Mouse (Mus musculus) skeletal muscle tissue, adult 2 months (tissue): ENCODE measurements around the gene Atp5mpl.

Experiments
- DNase-seq: peaks from one replicate; pipeline ENCODE4 v3.0.0-alpha.2; 2012; ENCODE audit warnings: low read depth, low spot score

Atp5mpl gene

GRCm38 (mm10) chr12:111966683-111967173, at the start of gene Atp5mpl:
Gene Atp5mpl, minus strand, starts transcription at chr12:111966977.
- DNase-seq, result peak; percentile 95

GRCm38 (mm10) chr12:112016346-112016745, 49.6 kb upstream of the Atp5mpl start:
- no peak for DNase-seq

- DNase-seq, result no peak
Measured at GRCm38 (mm10) chr12:112013271-112013801, 46.6 kb upstream of the Atp5mpl start.

DNA sequence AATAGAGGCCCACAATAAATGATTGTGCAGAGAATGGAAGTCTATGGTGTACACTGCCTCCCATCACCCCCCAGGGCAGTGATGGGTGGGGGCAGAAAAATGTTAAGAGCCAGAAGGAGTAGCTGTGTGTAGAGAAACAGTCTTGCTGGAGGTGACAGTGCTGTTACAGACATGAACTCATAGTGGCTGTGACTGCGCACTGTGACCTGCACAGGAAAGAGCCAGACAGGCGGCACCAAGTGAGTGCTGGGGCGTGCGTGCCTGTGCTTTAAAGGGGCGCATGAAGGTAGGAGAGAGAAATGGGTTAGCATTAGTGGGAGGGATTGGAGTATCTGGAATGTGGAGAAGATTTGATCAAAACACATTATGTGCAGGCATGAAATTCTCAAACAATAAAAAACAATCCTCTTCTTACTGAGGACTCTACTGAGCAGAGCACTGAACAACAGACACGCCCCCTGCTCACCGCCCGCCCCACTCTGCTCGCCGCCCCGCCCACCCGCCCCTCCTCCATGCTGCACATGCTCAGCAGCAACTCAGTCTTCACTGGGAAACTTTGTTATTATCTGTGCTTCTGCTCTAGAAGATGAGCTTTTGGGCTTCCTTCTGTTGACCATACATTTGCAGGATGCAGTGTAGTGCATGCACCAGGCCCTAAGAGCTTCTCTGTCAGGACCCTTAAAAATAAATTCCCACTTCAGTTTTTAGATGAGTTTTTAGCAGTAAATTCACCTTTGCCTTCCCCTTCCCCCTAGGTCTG, 45.9 kb upstream of the Atp5mpl start:
- no peak for DNase-seq

DNA sequence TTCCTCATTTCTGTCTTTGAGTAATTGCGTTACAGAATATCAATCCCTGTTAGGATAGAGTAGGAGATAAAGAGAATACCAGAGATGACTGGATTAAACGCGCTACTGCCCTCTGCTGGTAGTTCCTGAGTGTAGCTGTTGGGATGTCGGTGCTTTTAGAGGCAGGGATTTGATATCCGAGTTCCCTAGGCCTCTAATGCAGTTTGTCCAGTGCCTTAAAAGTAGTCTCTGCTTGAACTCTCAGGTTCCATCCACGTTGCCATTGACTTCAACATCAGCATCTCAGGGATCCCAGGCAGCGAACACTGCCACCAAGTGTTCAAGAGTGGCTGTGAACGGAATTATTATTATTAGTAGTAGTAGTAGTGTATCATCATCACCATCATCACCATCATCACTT, 34.4 kb upstream of the Atp5mpl start:
- peak; percentile 19 for DNase-seq

- DNase-seq, result no peak
Measured at GRCm38 (mm10) chr12:111999735-112000134, 33.0 kb upstream of the Atp5mpl start.

DNA sequence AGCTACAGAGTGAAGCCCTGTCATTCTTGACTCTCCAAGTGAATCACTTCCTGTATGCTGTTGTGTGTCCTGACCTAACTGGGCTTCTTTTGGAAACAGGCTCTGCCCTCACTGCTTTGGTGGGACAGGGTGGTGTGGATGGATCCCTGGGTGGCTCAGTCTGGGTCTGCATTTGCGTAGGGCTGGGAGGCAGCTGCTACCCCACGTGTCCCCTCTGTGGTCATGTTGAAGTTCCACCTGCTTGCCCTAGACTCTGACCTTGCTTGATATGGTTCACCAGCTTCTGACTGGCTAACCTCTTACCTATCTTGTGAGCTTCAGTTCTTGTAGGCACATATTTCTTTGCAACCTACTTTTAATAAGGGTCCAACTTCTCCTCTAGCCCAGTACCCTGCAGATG, 28.4 kb upstream of the Atp5mpl start:
- DNase-seq, result no peak

DNA sequence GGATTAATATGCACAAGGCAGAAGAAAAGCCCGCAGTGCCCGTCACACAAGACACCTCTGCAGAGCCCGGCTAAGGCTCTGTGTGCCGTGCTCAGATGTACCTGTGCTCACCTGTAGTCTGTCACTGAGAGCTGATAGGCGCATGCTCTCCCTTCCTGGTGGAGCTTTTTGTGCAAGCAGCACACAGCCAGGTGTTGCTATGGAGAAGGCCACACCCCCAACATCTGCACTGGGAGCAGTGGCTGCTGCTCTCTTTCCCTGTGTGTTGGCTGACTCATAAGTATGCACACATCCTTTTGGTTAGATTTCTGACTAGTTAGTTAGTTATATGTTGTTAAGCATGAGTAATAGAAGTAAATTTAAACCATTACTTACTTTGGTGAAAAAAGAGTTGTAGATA, 25.8 kb upstream of the Atp5mpl start:
- no peak for DNase-seq

- DNase-seq, result no peak
Measured at GRCm38 (mm10) chr12:111986756-111987155, 20.0 kb upstream of the Atp5mpl start.

- no peak for DNase-seq
Measured at GRCm38 (mm10) chr12:111983165-111983564, 16.4 kb upstream of the Atp5mpl start.

DNA sequence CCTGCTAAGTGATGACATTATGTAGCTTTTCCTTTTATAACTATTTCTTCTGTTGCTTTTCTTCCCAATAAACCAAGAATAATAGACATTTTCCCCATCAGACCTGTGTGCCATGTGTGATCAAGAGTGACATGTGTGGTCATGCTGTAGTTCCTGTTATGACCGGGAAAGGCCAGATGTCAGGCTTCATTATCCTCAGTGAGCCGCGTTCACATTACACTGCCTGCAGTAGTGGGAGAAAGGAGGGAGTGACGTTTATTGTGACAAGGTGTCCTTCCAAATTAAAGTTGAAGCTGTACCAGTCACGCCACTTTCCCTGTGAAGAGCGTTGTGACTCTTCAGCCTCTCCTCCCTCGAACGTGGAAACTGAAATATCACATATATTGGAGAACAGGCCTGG, 15.1 kb upstream of the Atp5mpl start:
- DNase-seq, result no peak

- DNase-seq, result no peak
Measured at GRCm38 (mm10) chr12:111980887-111981367, 14.2 kb upstream of the Atp5mpl start, which contains the start of gene Rd3l. Gene Rd3l, minus strand, starts transcription at chr12:111981317.

DNA sequence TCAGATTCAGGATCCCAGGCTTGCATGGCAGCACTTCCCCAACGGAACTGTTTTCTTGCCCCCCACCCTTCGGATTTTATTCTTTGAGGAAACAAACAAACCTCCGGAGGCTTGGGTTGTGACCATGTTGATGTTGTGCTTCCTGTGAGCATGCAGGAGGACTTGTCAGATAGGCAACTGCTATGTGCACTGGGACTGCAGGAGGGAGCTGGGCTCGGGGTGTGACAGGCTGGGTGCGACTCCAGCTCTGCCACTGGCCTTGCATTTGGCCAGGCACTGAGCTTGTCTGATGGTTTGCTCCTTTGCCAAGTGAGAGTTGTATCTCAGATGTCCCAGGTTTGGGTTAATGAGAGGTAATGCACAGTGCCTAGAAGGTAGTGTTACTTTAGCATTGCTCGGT, 11.5 kb upstream of the Atp5mpl start:
- no peak for DNase-seq

GRCm38 (mm10) chr12:111977138-111977537, 10.4 kb upstream of the Atp5mpl start:
- no peak for DNase-seq

DNA sequence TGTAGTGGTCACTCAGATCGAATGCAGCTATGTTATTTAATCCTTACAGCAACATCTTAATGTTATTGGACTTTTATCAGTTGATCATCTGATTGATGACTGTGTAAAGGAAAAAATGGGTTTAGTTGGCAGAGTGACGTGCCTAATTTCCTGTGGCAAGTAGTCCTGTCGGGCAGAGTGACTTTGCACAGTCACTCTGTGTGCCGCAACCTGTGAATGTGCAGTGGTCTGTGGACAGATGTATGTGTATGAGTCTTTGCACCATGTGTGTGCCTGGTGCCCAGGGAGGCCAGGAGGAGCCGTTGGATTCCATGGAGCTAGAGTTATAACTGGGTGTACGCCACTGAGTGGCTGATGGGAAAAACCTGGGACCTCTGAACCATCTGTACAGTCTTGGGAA, 7.8 kb upstream of the Atp5mpl start:
- no peak for DNase-seq

DNA sequence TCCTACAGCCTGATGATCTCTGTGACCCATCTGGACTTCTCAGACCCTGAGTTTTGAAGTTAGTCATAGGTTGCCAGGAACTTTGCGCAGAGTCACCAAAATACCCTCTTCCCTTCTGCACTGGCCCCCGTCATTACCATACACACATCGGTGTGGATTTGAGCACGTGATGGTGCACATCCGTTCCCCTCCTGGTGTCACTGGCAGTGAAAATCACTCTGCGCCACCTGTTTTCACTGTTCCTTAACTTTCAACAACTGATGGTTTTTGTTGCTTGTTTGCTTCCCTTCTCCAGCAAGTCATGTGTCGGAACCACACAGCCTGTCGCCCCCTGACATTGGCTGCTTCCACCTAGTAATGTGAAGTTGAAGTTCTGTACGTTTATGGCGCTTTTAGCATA, 5.7 kb upstream of the Atp5mpl start:
- no peak for DNase-seq

DNA sequence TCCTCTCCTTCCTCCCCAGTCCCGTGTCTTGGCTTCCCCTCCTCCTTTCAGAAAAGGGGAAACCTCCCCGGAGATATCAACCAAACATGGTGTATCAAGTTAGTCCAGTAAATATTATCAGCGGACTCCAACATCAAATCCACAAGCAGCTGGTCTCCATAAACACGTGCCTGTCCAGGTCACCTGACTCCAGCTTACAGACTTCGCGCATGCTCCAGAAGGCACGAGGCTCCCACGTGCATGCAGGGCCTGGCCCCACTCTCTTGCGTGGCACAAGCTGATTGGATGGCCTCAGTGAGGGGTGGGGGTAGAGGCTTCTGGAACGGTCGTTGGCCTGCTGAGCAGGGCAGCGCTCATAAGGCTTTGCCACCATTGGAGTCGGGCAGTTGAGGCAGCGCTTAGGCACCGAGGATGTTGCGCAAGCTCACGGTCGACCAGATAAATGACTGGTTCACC, 4.5 kb upstream of the Atp5mpl start, which contains the start of gene Tdrd9:
Gene Tdrd9, plus strand, starts transcription at position 329 of the 456 bp plus-strand sequence.
- DNase-seq, result no peak

DNA sequence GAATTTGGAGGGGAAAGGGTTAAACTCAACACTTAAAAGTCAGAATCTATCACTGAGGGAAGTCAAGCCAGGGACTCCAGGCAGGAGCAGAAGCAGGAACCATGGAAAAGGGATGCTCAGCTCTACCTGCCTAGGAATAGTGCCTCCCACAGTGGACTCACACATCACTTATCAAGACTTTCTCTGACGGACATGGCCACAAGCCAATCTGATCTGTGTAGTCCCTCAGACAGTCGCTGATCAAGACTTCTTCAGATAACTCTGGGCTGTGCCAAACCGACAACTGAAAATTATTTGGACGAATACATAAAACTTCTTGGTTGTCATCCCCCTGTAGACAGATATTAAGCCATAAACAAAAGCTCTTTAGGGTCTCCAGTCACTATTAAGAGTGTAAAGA, 3.3 kb upstream of the Atp5mpl start:
- DNase-seq, result no peak

- DNase-seq, result no peak
Measured at GRCm38 (mm10) chr12:111963339-111963738, 3.4 kb downstream of the Atp5mpl start.

- peak; percentile 36 for DNase-seq
Measured at GRCm38 (mm10) chr12:111958101-111958865, 8.5 kb downstream of the Atp5mpl start.

DNA sequence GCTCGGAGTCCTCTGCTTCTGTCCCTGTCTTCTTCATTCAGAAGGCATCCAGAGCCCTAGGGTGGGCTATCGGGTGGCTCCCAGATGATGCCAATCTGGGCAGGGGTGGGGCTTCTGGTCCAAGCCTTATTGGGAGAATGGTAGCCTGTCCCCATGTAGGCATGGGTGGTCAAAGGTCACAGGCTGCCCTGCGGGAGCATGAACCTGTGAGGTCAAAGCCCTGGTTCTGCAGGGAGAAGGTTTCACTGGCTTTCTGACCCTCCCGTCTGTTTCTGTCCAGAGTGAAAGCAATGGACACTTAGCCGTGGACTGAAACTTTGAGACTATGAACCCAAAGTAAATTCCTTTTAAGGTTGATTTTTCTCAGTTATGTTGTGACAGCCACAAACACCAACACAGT, 10.6 kb downstream of the Atp5mpl start:
- no peak for DNase-seq

GRCm38 (mm10) chr12:111951701-111952100, 15.1 kb downstream of the Atp5mpl start:
- no peak for DNase-seq
